Mouse (Mus musculus) intestine, embryonic 16.5 days (tissue): Measurements from ENCODE around the gene C5ar1. TPM values are rescaled to one million over a fixed set of nuclear protein-coding genes. Genes with fewer than 3 reads are reported as not detected.
"Not testable (repeated sequence)": the region's sequence is repeated elsewhere in the genome, so short reads cannot be mapped to it uniquely, and the experiment has no call there.

Source experiments
- ATAC-seq: fragments of 200-750 bp; cut with Nextera tagmentation; 2 replicates; pipeline ENCODE4 v1.8.0; 2017; ENCODE audit warnings: moderate TSS enrichment, moderate library complexity
- H3K27ac ChIP-seq: fragments of 300-500 bp; sonication (generic); 2 replicates; pipeline ENCODE4 v1.5.1; 2014; ENCODE audit warnings: mild to moderate bottlenecking, low read length
- H3K27me3 ChIP-seq: fragments of 300-500 bp; sonication (generic); replicated peaks from 2 replicates; pipeline ENCODE4 v1.6.1; 2014; ENCODE audit warnings: low read length, control low read depth, mixed read lengths; ENCODE audit not compliant: control insufficient read depth, insufficient read depth
- H3K36me3 ChIP-seq: fragments of 300-500 bp; sonication (generic); 2 replicates; pipeline ENCODE4 v1.6.1; 2014; ENCODE audit warnings: low read length, control low read depth; ENCODE audit not compliant: control insufficient read depth, insufficient read depth
- H3K4me1 ChIP-seq: fragments of 300-500 bp; sonication (generic); 2 replicates; pipeline ENCODE4 v1.6.1; 2014; ENCODE audit warnings: low read length, control low read depth, mixed read lengths; ENCODE audit not compliant: control insufficient read depth, insufficient read depth
- H3K4me2 ChIP-seq: fragments of 300-500 bp; sonication (generic); 2 replicates; pipeline ENCODE4 v1.6.1; 2014; ENCODE audit warnings: low read depth, low read length, control low read depth
- H3K4me3 ChIP-seq: fragments of 300-500 bp; sonication (generic); 2 replicates; pipeline ENCODE4 v1.5.1; 2014; ENCODE audit warnings: mild to moderate bottlenecking, low read length
- H3K9ac ChIP-seq: fragments of 300-500 bp; sonication (generic); 2 replicates; pipeline ENCODE4 v1.6.1; 2014; ENCODE audit warnings: low read depth, low read length
- H3K9me3 ChIP-seq: fragments of 300-500 bp; sonication (generic); 2 replicates; pipeline ENCODE4 v1.6.1; 2016; ENCODE audit warnings: low read length, control low read depth; ENCODE audit not compliant: control insufficient read depth
- WGBS: fragments of 180-500 bp; shearing (Covaris S2); extraction: QIAGEN DNeasy Blood & Tissue Kit; methylation state at CpG from one replicate; pipeline ENCODE4 v1.1.7; 2014; 5-methylcytosine and 5-hydroxymethylcytosine counted together
- polyA plus RNA-seq: library from polyadenylated mRNA; unstranded; fragments of >200 nt; fragmentation: Nextera tagmentation; extraction: Ambion mirVana; gene quantifications from 2 replicates; pipeline ENCODE4 v1.2.1, GENCODE M21; 2015

C5ar1 gene
- polyA plus RNA-seq = 1.9 and 2.4 TPM in 2 replicates

GRCm38 (mm10) chr7:16259110-16259590 is at the start of gene C5ar1:
C5ar1 (minus strand) TSS chr7:16259540.
- Histone ChIP-seq H3K27me3 (no peaks in the 10 kb centered on the region), H3K9ac (no peak within 1 kb of the TSS), H3K4me2 (no peak within 1 kb of the TSS), H3K4me1 (no peaks in the 10 kb centered on the region), H3K4me3 (no peak within 1 kb of the TSS), H3K36me3 (no peaks in the 10 kb centered on the region), H3K9me3 (no peaks in the 10 kb centered on the region), H3K27ac (no peak within 1 kb of the TSS)
- ATAC-seq = no peak
- WGBS = 81% methylated on average over 5 of the region's 5 CpGs

- WGBS = 42% methylated on average over 16 of the region's 16 CpGs
- peak overlapping the region; percentile 63 for H3K27ac ChIP-seq
Observed at GRCm38 (mm10) chr7:16308555-16309317, 49.4 kb upstream of the C5ar1 start.

GRCm38 (mm10) chr7:16308093-16308492 is 48.8 kb upstream of the C5ar1 start, which contains the start of gene Bbc3:
Bbc3 (plus strand) TSS chr7:16308393.
- H3K9me3 ChIP-seq, ATAC-seq, H3K27me3 ChIP-seq, H3K36me3 ChIP-seq: not testable (repeated sequence)
- peak within 1 kb of the TSS; percentile 63 for H3K27ac ChIP-seq
- peak within 1 kb of the TSS; percentile 98 for H3K4me2 ChIP-seq
- H3K4me3 ChIP-seq = peak within 1 kb of the TSS; percentile 82
- WGBS = 69% methylated on average over 1 of the region's 1 CpGs
- peaks cover 34% of the 10 kb centered on the region for H3K4me1 ChIP-seq
- H3K9ac ChIP-seq = peak within 1 kb of the TSS; percentile 98

More at GRCm38 (mm10) chr7:16308555-16309317, 49.4 kb upstream of the C5ar1 start:
- Histone ChIP-seq H3K4me3 (peak overlapping the region; percentile 82), H3K27me3 (no peaks in the 10 kb centered on the region), H3K9ac (peak overlapping the region; percentile 98), H3K4me1 (peaks cover 38% of the 10 kb centered on the region), H3K9me3 (no peaks in the 10 kb centered on the region), H3K4me2 (peak overlapping the region; percentile 98), H3K36me3 (no peaks in the 10 kb centered on the region)
- no peak for ATAC-seq

- H3K4me2 ChIP-seq, H3K4me3 ChIP-seq, H3K27ac ChIP-seq, H3K9me3 ChIP-seq, ATAC-seq, H3K9ac ChIP-seq, H3K27me3 ChIP-seq, H3K36me3 ChIP-seq: not testable (repeated sequence)
- WGBS = 80% methylated on average over 6 of the region's 6 CpGs
- peaks cover 26% of the 10 kb centered on the region for H3K4me1 ChIP-seq
Observed at GRCm38 (mm10) chr7:16307141-16307540, 47.8 kb upstream of the C5ar1 start.

- Histone ChIP-seq H3K4me1 (peaks cover 24% of the 10 kb centered on the region), H3K9ac (peak overlapping the region; percentile 62), H3K27ac (peak overlapping the region; percentile 41; the same call in 1 of the 2 replicates), H3K9me3 (no peaks in the 10 kb centered on the region), H3K36me3 (no peaks in the 10 kb centered on the region), H3K27me3 (no peaks in the 10 kb centered on the region; the same call in 1 of the 2 replicates), H3K4me2 (peak overlapping the region; percentile 86), H3K4me3 (peak overlapping the region; percentile 49)
- under 1% methylated on average over 48 of the region's 52 CpGs for WGBS
- ATAC-seq = peak; percentile 49
Observed at GRCm38 (mm10) chr7:16299419-16300035, 40.2 kb upstream of the C5ar1 start.

GRCm38 (mm10) chr7:16298927-16299326 is 39.6 kb upstream of the C5ar1 start:
- no peaks in the 10 kb centered on the region; the same call in 1 of the 2 replicates for H3K27me3 ChIP-seq
- no peak overlapping the region for H3K4me3 ChIP-seq
- WGBS = 78% methylated on average over 5 of the region's 5 CpGs
- peaks cover 24% of the 10 kb centered on the region for H3K4me1 ChIP-seq
- H3K4me2 ChIP-seq = no peak overlapping the region
- H3K27ac ChIP-seq = no peak overlapping the region
- H3K9me3 ChIP-seq = no peaks in the 10 kb centered on the region
- no peak for ATAC-seq
- no peak overlapping the region for H3K9ac ChIP-seq
- no peaks in the 10 kb centered on the region for H3K36me3 ChIP-seq

GRCm38 (mm10) chr7:16297616-16298015 is 38.3 kb upstream of the C5ar1 start:
- no peak for ATAC-seq
- Histone ChIP-seq H3K4me1 (peaks cover 24% of the 10 kb centered on the region), H3K36me3 (no peaks in the 10 kb centered on the region), H3K9me3 (no peaks in the 10 kb centered on the region), H3K9ac (no peak overlapping the region), H3K27ac (no peak overlapping the region), H3K4me3 (no peak overlapping the region), H3K4me2 (no peak overlapping the region), H3K27me3 (no peaks in the 10 kb centered on the region; the same call in 1 of the 2 replicates)
- WGBS = 59% methylated on average over 2 of the region's 2 CpGs

GRCm38 (mm10) chr7:16296766-16297390 is 37.5 kb upstream of the C5ar1 start:
- no peaks in the 10 kb centered on the region; the same call in 1 of the 2 replicates for H3K27me3 ChIP-seq
- no peaks in the 10 kb centered on the region for H3K36me3 ChIP-seq
- peak overlapping the region; percentile 76 for H3K27ac ChIP-seq
- 2% methylated on average over 20 of the region's 22 CpGs for WGBS
- peak overlapping the region; percentile 65 for H3K9ac ChIP-seq
- ATAC-seq = peak; percentile 18
- peak overlapping the region; percentile 72 for H3K4me2 ChIP-seq
- H3K4me3 ChIP-seq = peak overlapping the region; percentile 41
- H3K4me1 ChIP-seq = peaks cover 24% of the 10 kb centered on the region
- H3K9me3 ChIP-seq = no peaks in the 10 kb centered on the region

- no peaks in the 10 kb centered on the region; the same call in 1 of the 2 replicates for H3K27me3 ChIP-seq
- H3K36me3 ChIP-seq = no peaks in the 10 kb centered on the region
- ATAC-seq = no peak
- WGBS = 32% methylated on average over 2 of the region's 2 CpGs
- H3K4me3 ChIP-seq = 0 out of 2 replicates have a peak overlapping the region, but pooled peaks have one; percentile 41
- H3K4me2 ChIP-seq = peak overlapping the region; percentile 73
- no peaks in the 10 kb centered on the region for H3K9me3 ChIP-seq
- 0 out of 2 replicates have a peak overlapping the region, but pooled peaks have one; percentile 65 for H3K9ac ChIP-seq
- peaks cover 24% of the 10 kb centered on the region for H3K4me1 ChIP-seq
- peak overlapping the region; percentile 74 for H3K27ac ChIP-seq
Observed at GRCm38 (mm10) chr7:16296146-16296545, 36.8 kb upstream of the C5ar1 start.
